Mouse (Mus musculus): ENCODE data around the gene Slc25a25.

Slc25a25 gene

GRCm38 (mm10) chr2:32463773-32464172 is 12.5 kb upstream of the Slc25a25 start:
- in situ Hi-C loops (cut with MboI, MseI) = no loop called here

- in situ Hi-C loops (cut with MboI, MseI) = no loop called here
Observed at GRCm38 (mm10) chr2:32459657-32460056, 8.4 kb upstream of the Slc25a25 start.

- in situ Hi-C loops (cut with MboI, MseI) = no loop called here
Observed at GRCm38 (mm10) chr2:32458300-32458699, 7.1 kb upstream of the Slc25a25 start.

- in situ Hi-C loops (cut with MboI, MseI) = no loop called here
Observed at GRCm38 (mm10) chr2:32455101-32455500, 3.9 kb upstream of the Slc25a25 start.

GRCm38 (mm10) chr2:32454633-32455032 is 3.4 kb upstream of the Slc25a25 start:
- in situ Hi-C loops (cut with MboI, MseI) = no loop called here

- in situ Hi-C loops (cut with MboI, MseI) = no loop called here
Observed at GRCm38 (mm10) chr2:32453641-32454303, 2.5 kb upstream of the Slc25a25 start.

GRCm38 (mm10) chr2:32452441-32452971 is 1.3 kb upstream of the Slc25a25 start:
- in situ Hi-C loops (cut with MboI, MseI) = no loop called here

- in situ Hi-C loops (cut with MboI, MseI) = no loop called here
Observed at GRCm38 (mm10) chr2:32451870-32452372, 676 bp upstream of the Slc25a25 start.

GRCm38 (mm10) chr2:32449761-32450754 is 1.2 kb downstream of the Slc25a25 start, which contains the start of gene Naif1:
Gene Naif1, plus strand, starts transcription at chr2:32450457.
- in situ Hi-C loops (cut with MboI, MseI) = no loop called here

GRCm38 (mm10) chr2:32448480-32448879 is 2.8 kb downstream of the Slc25a25 start:
- in situ Hi-C loops (cut with MboI, MseI) = no loop called here

- in situ Hi-C loops (cut with MboI, MseI) = no loop called here
Observed at GRCm38 (mm10) chr2:32447264-32447936, 3.8 kb downstream of the Slc25a25 start.

- in situ Hi-C loops (cut with MboI, MseI) = no loop called here
Observed at GRCm38 (mm10) chr2:32445535-32445934, 5.7 kb downstream of the Slc25a25 start.

GRCm38 (mm10) chr2:32441550-32441949 is 9.7 kb downstream of the Slc25a25 start:
- in situ Hi-C loops (cut with MboI, MseI) = no loop called here

- in situ Hi-C loops (cut with MboI, MseI) = no loop called here
Observed at GRCm38 (mm10) chr2:32440632-32441031, 10.6 kb downstream of the Slc25a25 start.

GRCm38 (mm10) chr2:32440164-32440563 is 11.1 kb downstream of the Slc25a25 start:
- in situ Hi-C loops (cut with MboI, MseI) = no loop called here

- in situ Hi-C loops (cut with MboI, MseI) = no loop called here
Observed at GRCm38 (mm10) chr2:32439177-32439576, 12.1 kb downstream of the Slc25a25 start.

- in situ Hi-C loops (cut with MboI, MseI) = no loop called here
Observed at GRCm38 (mm10) chr2:32438733-32439132, 12.5 kb downstream of the Slc25a25 start.

- in situ Hi-C loops (cut with MboI, MseI) = no loop called here
Observed at GRCm38 (mm10) chr2:32437612-32438166, 13.6 kb downstream of the Slc25a25 start.

- in situ Hi-C loops (cut with MboI, MseI) = no loop called here
Observed at GRCm38 (mm10) chr2:32436686-32437372, 14.4 kb downstream of the Slc25a25 start.

Measured in T-helper 2 cell (primary cell).